Mouse (Mus musculus) limb, embryonic 14.5 days (tissue): ENCODE measurements around the gene Cmtm7. TPM values are rescaled to one million over a fixed set of nuclear protein-coding genes. Genes with fewer than 3 reads are reported as not detected.

Source experiments
- ATAC-seq: fragments of 200-750 bp; cut with Nextera tagmentation; 2 replicates; pipeline ENCODE4 v1.8.0; 2017; ENCODE audit warnings: low read depth, moderate number of reproducible peaks, moderate TSS enrichment; ENCODE audit not compliant: low FRiP score
- DNase-seq: peaks from one replicate; pipeline ENCODE4 v3.0.0-alpha.2; 2015; ENCODE audit warnings: low spot score
- H3K27ac ChIP-seq: fragments of 300-500 bp; sonication (generic); replicated peaks from 2 replicates; pipeline ENCODE4 v1.5.1; 2014; ENCODE audit warnings: low read depth, mild to moderate bottlenecking, low read length, moderate library complexity, mixed read lengths
- H3K27me3 ChIP-seq: fragments of 300-500 bp; sonication (generic); 2 replicates; pipeline ENCODE4 v1.6.1; 2014; ENCODE audit warnings: low read length, mixed read lengths; ENCODE audit not compliant: control insufficient read depth, insufficient read depth
- H3K36me3 ChIP-seq: fragments of 300-500 bp; sonication (generic); 2 replicates; pipeline ENCODE4 v1.6.1; 2014; ENCODE audit warnings: mild to moderate bottlenecking, low read length, moderate library complexity, mixed read lengths; ENCODE audit not compliant: control insufficient read depth, insufficient read depth
- H3K4me1 ChIP-seq: fragments of 300-500 bp; sonication (generic); 2 replicates; pipeline ENCODE4 v1.6.1; 2014; ENCODE audit warnings: antibody characterized with exemption, low read length, mixed read lengths; ENCODE audit not compliant: control insufficient read depth, insufficient read depth
- H3K4me2 ChIP-seq: fragments of 300-500 bp; sonication (generic); replicated peaks from 2 replicates; pipeline ENCODE4 v1.6.1; 2014; ENCODE audit warnings: low read depth, mild to moderate bottlenecking, low read length, moderate library complexity; ENCODE audit not compliant: severe bottlenecking
- H3K4me3 ChIP-seq: fragments of 300-500 bp; sonication (generic); replicated peaks from 2 replicates; pipeline ENCODE4 v1.5.1; 2014; ENCODE audit warnings: low read length
- H3K9ac ChIP-seq: fragments of 300-500 bp; sonication (generic); 2 replicates; pipeline ENCODE4 v1.6.1; 2014; ENCODE audit warnings: mild to moderate bottlenecking, low read depth, low read length, moderate library complexity; ENCODE audit not compliant: severe bottlenecking
- H3K9me3 ChIP-seq: fragments of 300-500 bp; sonication (generic); 2 replicates; pipeline ENCODE4 v1.6.1; 2016; ENCODE audit warnings: low read length; ENCODE audit not compliant: control insufficient read depth
- POLR2A ChIP-seq: fragments of 200-500 bp; IDR thresholded peaks from 2 replicates; pipeline ENCODE4 v1.8.0; 2012; ENCODE audit warnings: inconsistent platforms, mild to moderate bottlenecking, moderate library complexity, borderline replicate concordance; ENCODE audit not compliant: insufficient read depth, insufficient read length; ENCODE audit errors: extremely low read depth
- WGBS: fragments of 180-500 bp; shearing (Covaris S2); extraction: QIAGEN DNeasy Blood & Tissue Kit; methylation state at CpG from one replicate; pipeline ENCODE4 v1.1.7; 2014; 5-methylcytosine and 5-hydroxymethylcytosine counted together
- polyA plus RNA-seq, 2 experiments: library from polyadenylated mRNA; depleted of rRNA in 1 of 2; stranded (reverse) in 1 of 2; unstranded in 1 of 2; fragments of >200 nt; fragmentation: Nextera tagmentation in 1 of 2; extraction: Ambion mirVana in 1 of 2; gene quantifications; 2 replicates each; pipeline versions ENCODE4 v1.2.1 to v1.2.3; 2012 to 2014

Cmtm7 gene
- polyA plus RNA-seq, 2 experiments = 118 to 126 TPM

DNA sequence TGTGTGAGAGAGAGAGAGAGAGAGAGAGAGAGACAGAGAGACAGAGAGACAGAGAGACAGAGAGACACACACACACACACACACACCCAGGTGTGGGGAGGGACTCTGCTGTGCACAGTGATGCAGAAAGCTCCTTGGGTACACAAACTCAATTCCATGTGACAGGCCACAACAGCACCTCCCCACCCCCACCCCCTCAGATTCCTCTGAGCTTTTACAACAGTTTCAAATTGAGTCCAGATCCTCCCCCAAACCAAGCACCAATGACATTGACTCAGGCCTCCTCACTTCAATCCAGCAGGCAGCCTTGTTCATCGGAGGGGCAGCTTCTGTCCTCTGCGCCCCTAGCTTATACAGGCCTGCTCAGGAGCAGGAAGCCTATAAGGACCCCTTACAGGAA is 14.1 kb downstream of the Cmtm7 start:
- Histone ChIP-seq H3K4me3 (no peak overlapping the region), H3K27me3 (no peaks in the 10 kb centered on the region), H3K36me3 (peaks cover 22% of the 10 kb centered on the region), H3K9ac (peak overlapping the region; percentile 38), H3K9me3 (no peaks in the 10 kb centered on the region; the same call in 1 of the 2 replicates), H3K27ac (peak overlapping the region; percentile 80), H3K4me2 (peak overlapping the region; percentile 20; the same call in 1 of the 2 replicates), H3K4me1 (peaks cover 16% of the 10 kb centered on the region)
- WGBS = 29% methylated on average over 2 of the region's 2 CpGs
- DNase-seq (peak; percentile 51), ATAC-seq (peak; percentile 16; the same call in 1 of the 2 replicates)
- TF ChIP-seq POLR2A = no peak

DNA sequence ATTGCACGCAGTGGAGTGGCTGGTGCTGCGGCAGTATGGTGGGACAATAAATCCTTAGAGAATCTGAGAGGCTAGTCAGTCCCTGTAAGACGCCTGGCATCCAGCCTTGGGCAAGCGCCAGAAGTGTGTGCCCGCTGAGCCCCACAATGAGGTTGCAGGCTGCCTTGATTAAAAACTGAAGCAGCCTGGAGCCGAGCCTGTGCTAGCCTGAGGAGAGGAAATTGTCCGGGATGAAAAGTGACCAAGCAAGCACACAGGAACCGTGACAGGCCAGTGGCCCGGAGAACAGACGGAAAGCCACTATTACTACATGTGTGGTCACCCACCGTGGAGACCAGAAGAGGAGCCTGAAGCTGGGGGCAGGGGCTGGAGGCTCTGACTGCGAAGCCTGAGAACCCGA is 14.6 kb downstream of the Cmtm7 start:
- no peaks in the 10 kb centered on the region for H3K9me3 ChIP-seq
- peak overlapping the region; percentile 20; the same call in 1 of the 2 replicates for H3K4me2 ChIP-seq
- peak overlapping the region; percentile 80 for H3K27ac ChIP-seq
- ATAC-seq = peak; percentile 41; the same call in 1 of the 2 replicates
- H3K4me3 ChIP-seq = no peak overlapping the region
- H3K36me3 ChIP-seq = peaks cover 23% of the 10 kb centered on the region
- DNase-seq = peak; percentile 31
- H3K9ac ChIP-seq = peak overlapping the region; percentile 34; the same call in 1 of the 2 replicates
- H3K27me3 ChIP-seq = no peaks in the 10 kb centered on the region
- WGBS = 31% methylated on average over 13 of the region's 13 CpGs
- TF ChIP-seq POLR2A = no peak
- H3K4me1 ChIP-seq = peaks cover 16% of the 10 kb centered on the region

DNA sequence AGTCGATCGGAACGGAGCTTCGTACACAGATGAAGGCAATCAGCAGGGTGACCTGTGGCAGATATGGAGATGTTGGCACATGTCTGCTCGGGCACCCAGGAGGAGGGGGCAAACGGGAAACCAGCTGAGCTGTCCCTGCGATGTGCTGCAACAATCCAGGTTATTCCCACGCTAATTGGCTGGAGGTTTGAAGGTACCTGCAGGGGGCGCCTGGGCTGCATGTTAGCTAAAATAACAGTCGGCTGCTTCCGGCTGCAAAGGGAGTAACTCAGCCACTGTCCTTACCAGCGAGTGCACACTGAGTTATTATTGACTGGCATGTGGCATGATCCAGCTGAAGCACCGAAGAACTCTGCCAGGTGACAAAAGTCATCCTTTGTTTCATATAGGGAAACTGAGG is 18.3 kb downstream of the Cmtm7 start:
- no peak for TF ChIP-seq POLR2A
- ATAC-seq = no peak
- H3K27ac ChIP-seq = no peak overlapping the region
- no peak overlapping the region for H3K9ac ChIP-seq
- peaks cover 16% of the 10 kb centered on the region for H3K4me1 ChIP-seq
- no peak overlapping the region for H3K4me3 ChIP-seq
- peaks cover 55% of the 10 kb centered on the region for H3K36me3 ChIP-seq
- DNase-seq = peak; percentile 48
- H3K9me3 ChIP-seq = no peaks in the 10 kb centered on the region
- 68% methylated on average over 13 of the region's 13 CpGs for WGBS
- H3K4me2 ChIP-seq = no peak overlapping the region
- no peaks in the 10 kb centered on the region for H3K27me3 ChIP-seq

DNA sequence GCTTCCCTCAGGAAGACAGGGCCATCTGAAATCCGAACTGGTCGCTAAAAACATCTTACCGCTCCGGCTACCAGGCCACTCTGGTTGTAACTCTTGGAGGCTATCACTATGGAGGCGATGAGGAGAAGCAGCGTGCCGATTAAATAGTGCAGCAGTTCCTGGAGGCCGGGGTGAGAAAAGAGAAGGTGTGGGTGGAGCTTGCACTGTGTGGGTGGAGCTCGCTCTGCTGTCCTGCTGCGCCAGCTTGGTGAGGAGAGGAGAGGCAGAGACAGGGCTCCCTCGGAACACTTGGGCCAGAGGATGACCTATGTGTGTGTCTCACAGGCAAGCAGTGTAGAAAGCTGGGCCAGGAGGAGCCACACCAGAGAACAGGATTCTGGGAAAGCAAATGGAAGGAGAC is 19.8 kb downstream of the Cmtm7 start:
- Histone ChIP-seq H3K4me2 (no peak overlapping the region), H3K4me3 (no peak overlapping the region), H3K9ac (no peak overlapping the region), H3K4me1 (peaks cover 2% of the 10 kb centered on the region), H3K9me3 (no peaks in the 10 kb centered on the region), H3K27me3 (no peaks in the 10 kb centered on the region), H3K36me3 (peaks cover 67% of the 10 kb centered on the region), H3K27ac (0 out of 2 replicates have a peak overlapping the region, but pooled peaks have one; percentile 5)
- 65% methylated on average over 11 of the region's 11 CpGs for whole genome bisulfite sequencing
- no peak for ATAC-seq
- DNase-seq = no peak
- TF ChIP-seq POLR2A = no peak

DNA sequence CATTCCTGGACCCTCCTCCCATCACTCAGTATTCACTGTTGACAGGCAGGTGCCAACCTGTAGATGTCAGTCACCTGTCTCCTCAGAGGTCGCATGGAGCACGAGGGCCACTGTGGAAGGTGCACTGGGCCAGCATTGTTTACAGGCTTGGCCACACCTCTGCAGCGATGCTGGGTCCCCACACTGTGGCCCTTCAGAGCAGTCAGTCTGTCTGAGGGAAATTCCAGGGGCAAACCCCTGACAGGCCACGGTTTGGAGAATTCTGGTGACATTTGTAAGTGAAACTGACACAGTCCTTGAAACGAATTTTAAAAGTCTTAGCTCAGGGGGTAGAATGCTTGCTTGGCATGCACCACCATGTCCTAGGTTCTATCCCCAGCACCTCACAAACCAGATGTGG is 21.3 kb downstream of the Cmtm7 start:
- Histone ChIP-seq H3K27ac (no peak overlapping the region), H3K4me2 (no peak overlapping the region), H3K9ac (no peak overlapping the region), H3K27me3 (no peaks in the 10 kb centered on the region), H3K9me3 (no peaks in the 10 kb centered on the region), H3K4me1 (no peaks in the 10 kb centered on the region), H3K36me3 (peaks cover 75% of the 10 kb centered on the region), H3K4me3 (no peak overlapping the region)
- WGBS = 74% methylated on average over 5 of the region's 5 CpGs
- ATAC-seq (no peak), DNase-seq (no peak)
- TF ChIP-seq POLR2A = no peak

DNA sequence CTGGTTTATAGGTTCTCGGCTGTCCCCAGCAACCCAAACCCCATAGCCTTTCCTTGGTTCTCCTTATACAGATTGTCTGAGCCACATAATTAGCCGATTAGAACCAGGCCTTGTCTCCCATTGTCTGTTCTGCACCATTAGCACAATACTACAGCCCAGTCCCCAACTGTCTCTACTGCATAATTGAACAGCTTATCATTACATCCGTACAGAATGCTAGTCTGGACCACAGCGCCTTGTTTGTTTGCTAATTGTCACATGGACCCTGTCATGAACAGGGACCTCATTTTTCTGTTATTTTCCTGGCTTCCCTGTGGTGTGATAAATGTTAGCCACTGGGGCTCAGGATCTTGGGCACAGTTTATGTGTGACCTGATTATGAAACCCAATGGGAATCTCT is 21.8 kb downstream of the Cmtm7 start:
- peaks cover 79% of the 10 kb centered on the region for H3K36me3 ChIP-seq
- H3K4me2 ChIP-seq = no peak overlapping the region
- no peaks in the 10 kb centered on the region for H3K27me3 ChIP-seq
- no peak overlapping the region for H3K27ac ChIP-seq
- no peaks in the 10 kb centered on the region for H3K4me1 ChIP-seq
- WGBS = 84% methylated on average over 4 of the region's 4 CpGs
- ATAC-seq (no peak), DNase-seq (no peak)
- H3K9me3 ChIP-seq = no peaks in the 10 kb centered on the region
- TF ChIP-seq POLR2A = no peak
- no peak overlapping the region for H3K4me3 ChIP-seq
- H3K9ac ChIP-seq = no peak overlapping the region
